Mouse (Mus musculus) heart, embryonic 14.5 days (tissue): Measurements from ENCODE around the gene Abcb9. TPM values are rescaled to one million over a fixed set of nuclear protein-coding genes. Genes with fewer than 3 reads are reported as not detected.

ENCODE experiments used
- ATAC-seq: fragments of 200-750 bp; cut with Nextera tagmentation; 2 replicates; pipeline ENCODE4 v1.8.0; 2017; ENCODE audit warnings: low read depth, moderate TSS enrichment; ENCODE audit not compliant: insufficient number of reproducible peaks, insufficient read depth, low FRiP score
- H3K27ac ChIP-seq, 2 experiments: fragments of 200-500 bp in 1 of 2; fragments of 300-500 bp in 1 of 2; sonication (generic) in 1 of 2; replicated peaks in 1 of 2; 2 replicates each; pipeline ENCODE4 v1.5.1; 2012 to 2014; ENCODE audit warnings: low read depth in 2 of 2, low read length in 2 of 2, control low read depth in 1 of 2, mild to moderate bottlenecking in 1 of 2, mixed read lengths in 1 of 2; ENCODE audit not compliant: control insufficient read depth in 1 of 2, insufficient read depth in 1 of 2
- H3K27me3 ChIP-seq: fragments of 300-500 bp; sonication (generic); 2 replicates; pipeline ENCODE4 v1.6.1; 2014; ENCODE audit warnings: mild to moderate bottlenecking, low read length, control low read depth; ENCODE audit not compliant: control insufficient read depth, insufficient read depth
- H3K36me3 ChIP-seq: fragments of 300-500 bp; sonication (generic); 2 replicates; pipeline ENCODE4 v1.6.1; 2014; ENCODE audit warnings: mild to moderate bottlenecking, control low read depth, low read length, mixed read lengths; ENCODE audit not compliant: control insufficient read depth, insufficient read depth
- H3K4me1 ChIP-seq, 2 experiments: fragments of 200-500 bp in 1 of 2; fragments of 300-500 bp in 1 of 2; sonication (generic) in 1 of 2; 2 replicates each; pipeline ENCODE4 v1.6.1; 2012 to 2014; ENCODE audit warnings: low read length in 2 of 2, control low read depth in 1 of 2, mixed read lengths in 1 of 2; ENCODE audit not compliant: control insufficient read depth in 2 of 2, insufficient read depth in 2 of 2
- H3K4me2 ChIP-seq: fragments of 300-500 bp; sonication (generic); 2 replicates; pipeline ENCODE4 v1.6.1; 2014; ENCODE audit warnings: mild to moderate bottlenecking, low read length
- H3K4me3 ChIP-seq, 2 experiments: fragments of 200-500 bp in 1 of 2; fragments of 300-500 bp in 1 of 2; sonication (generic) in 1 of 2; 2 replicates each; pipeline ENCODE4 v1.5.1; 2012 to 2014; ENCODE audit warnings: low read length in 2 of 2, mild to moderate bottlenecking in 2 of 2, control low read depth in 1 of 2, low read depth in 1 of 2, moderate library complexity in 1 of 2; ENCODE audit not compliant: control insufficient read depth in 1 of 2, insufficient read depth in 1 of 2
- H3K9ac ChIP-seq: fragments of 300-500 bp; sonication (generic); 2 replicates; pipeline ENCODE4 v1.6.1; 2014; ENCODE audit warnings: mild to moderate bottlenecking, low read length
- H3K9me3 ChIP-seq: fragments of 300-500 bp; sonication (generic); 2 replicates; pipeline ENCODE4 v1.6.1; 2016; ENCODE audit warnings: low read length, control low read depth; ENCODE audit not compliant: control insufficient read depth
- WGBS: fragments of 180-500 bp; shearing (Covaris S2); extraction: QIAGEN DNeasy Blood & Tissue Kit; methylation state at CpG from one replicate; pipeline ENCODE4 v1.1.7; 2014; 5-methylcytosine and 5-hydroxymethylcytosine counted together
- polyA plus RNA-seq: library from polyadenylated mRNA; unstranded; fragments of >200 nt; fragmentation: Nextera tagmentation; extraction: Ambion mirVana; gene quantifications from 2 replicates; pipeline ENCODE4 v1.2.1, GENCODE M21; 2014

Gene Abcb9
- polyA plus RNA-seq, 1 experiment from 2014 or later = 0.97 TPM

DNA sequence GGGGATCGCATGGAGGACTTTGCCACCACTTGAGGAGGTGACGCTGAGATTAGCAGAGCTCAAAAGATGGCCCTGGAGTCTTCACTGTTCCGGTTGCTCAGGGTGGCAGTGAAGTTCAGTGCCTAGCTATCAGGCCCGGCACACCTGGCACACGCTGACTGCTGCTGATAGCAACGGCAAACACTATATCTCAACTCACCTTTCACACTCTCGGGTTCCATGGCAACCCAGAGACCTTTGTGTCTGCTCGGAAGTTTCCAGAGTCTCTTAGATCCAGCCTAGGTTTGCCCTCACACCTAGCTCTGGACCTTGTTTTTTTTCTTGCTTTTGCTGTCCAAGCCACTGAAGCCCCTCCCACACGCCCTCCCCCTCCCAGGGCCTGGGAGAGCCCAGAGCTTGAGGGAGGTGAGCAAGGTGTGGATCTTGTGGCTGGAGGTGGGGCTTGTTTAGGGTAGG is 3.6 kb downstream of the Abcb9 start:
- WGBS = 47% methylated on average over 9 of the region's 9 CpGs
- H3K27me3 ChIP-seq = peaks cover 8% of the 10 kb centered on the region; the same call in 1 of the 2 replicates

DNA sequence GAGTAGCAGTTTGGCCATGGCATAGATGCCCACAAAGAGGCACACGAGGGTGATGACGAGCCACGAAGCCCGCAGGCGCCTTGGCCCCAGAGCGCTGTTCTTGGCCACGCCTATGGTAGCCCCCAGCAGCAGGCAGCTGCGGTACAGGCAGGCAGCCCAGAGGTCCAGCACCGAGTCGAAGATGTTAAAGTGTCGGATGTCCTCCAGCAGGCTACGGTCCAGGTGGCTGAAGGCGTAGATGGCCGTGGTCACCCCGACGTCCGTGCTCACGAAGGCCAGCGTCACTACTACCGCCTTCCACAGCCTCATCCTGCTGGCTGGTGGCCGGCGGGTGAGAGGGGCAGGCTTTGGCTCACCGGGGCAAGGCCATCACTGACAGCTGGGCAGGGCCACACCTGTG is 5.7 kb downstream of the Abcb9 start:
- 80% methylated on average over 23 of the region's 23 CpGs for WGBS
- ATAC-seq = no peak

More for the DNA sequence above, 3.6 kb downstream of the Abcb9 start:
- H3K4me2 ChIP-seq = no peak overlapping the region
- no peaks in the 10 kb centered on the region for H3K9me3 ChIP-seq
- no peaks in the 10 kb centered on the region for H3K36me3 ChIP-seq
- no peak overlapping the region for H3K4me3 ChIP-seq
- peaks cover 2 to 10% of the 10 kb centered on the region in 2 experiments; a peak in 1 of 4 replicates for H3K4me1 ChIP-seq
- ATAC-seq = no peak
- H3K27ac ChIP-seq = no peak overlapping the region
- no peak overlapping the region for H3K9ac ChIP-seq

GRCm38 (mm10) chr5:124086876-124087275 is 8.7 kb downstream of the Abcb9 start:
- H3K4me1 ChIP-seq = no peaks in the 10 kb centered on the region
- whole genome bisulfite sequencing = 77% methylated on average over 4 of the region's 4 CpGs
- H3K27me3 ChIP-seq = 0 out of 2 replicates have a peak, but pooled peaks cover 4% of the 10 kb centered on the region
- H3K9me3 ChIP-seq = no peaks in the 10 kb centered on the region
- no peak overlapping the region for H3K4me3 ChIP-seq
- H3K27ac ChIP-seq = no peak overlapping the region
- H3K9ac ChIP-seq = no peak overlapping the region
- no peak overlapping the region for H3K4me2 ChIP-seq
- H3K36me3 ChIP-seq = no peaks in the 10 kb centered on the region
- no peak for ATAC-seq

More for the DNA sequence above, 5.7 kb downstream of the Abcb9 start:
- no peak overlapping the region for H3K27ac ChIP-seq
- peaks cover 0 to 3% of the 10 kb centered on the region in 2 experiments; a peak in 1 of 4 replicates for H3K4me1 ChIP-seq
- no peak overlapping the region for H3K4me2 ChIP-seq
- H3K27me3 ChIP-seq = peaks cover 4% of the 10 kb centered on the region; the same call in 1 of the 2 replicates
- H3K36me3 ChIP-seq = no peaks in the 10 kb centered on the region
- H3K9ac ChIP-seq = no peak overlapping the region
- no peak overlapping the region for H3K4me3 ChIP-seq
- no peaks in the 10 kb centered on the region for H3K9me3 ChIP-seq

DNA sequence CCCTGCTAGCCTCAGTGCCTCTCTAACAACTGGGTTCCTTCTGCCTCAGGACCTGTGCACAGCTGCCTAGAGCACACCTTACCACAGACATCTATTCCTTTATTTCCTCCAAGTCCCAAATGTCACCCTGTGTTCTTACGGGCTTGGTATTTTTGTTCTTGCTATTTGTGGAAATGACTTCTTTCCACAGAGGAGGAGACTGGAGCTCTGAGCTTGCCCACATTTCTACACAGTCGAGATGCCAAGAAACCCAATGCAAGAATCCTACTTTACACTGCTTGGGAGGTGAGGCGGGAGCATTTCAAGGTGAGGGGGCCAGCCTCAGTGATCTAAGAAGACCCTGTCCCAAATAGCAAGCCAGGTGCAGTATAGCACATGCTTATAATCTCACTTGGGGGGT is 10.1 kb downstream of the Abcb9 start:
- Histone ChIP-seq H3K4me3 (no peak overlapping the region), H3K36me3 (no peaks in the 10 kb centered on the region), H3K27me3 (0 out of 2 replicates have a peak, but pooled peaks cover 4% of the 10 kb centered on the region), H3K9me3 (no peaks in the 10 kb centered on the region), H3K9ac (no peak overlapping the region), H3K4me2 (no peak overlapping the region), H3K27ac (no peak overlapping the region), H3K4me1 (peaks cover 0 to 1% of the 10 kb centered on the region in 2 experiments; a peak in 1 of 4 replicates)
- ATAC-seq = no peak
- WGBS = 60% methylated on average over 3 of the region's 3 CpGs

DNA sequence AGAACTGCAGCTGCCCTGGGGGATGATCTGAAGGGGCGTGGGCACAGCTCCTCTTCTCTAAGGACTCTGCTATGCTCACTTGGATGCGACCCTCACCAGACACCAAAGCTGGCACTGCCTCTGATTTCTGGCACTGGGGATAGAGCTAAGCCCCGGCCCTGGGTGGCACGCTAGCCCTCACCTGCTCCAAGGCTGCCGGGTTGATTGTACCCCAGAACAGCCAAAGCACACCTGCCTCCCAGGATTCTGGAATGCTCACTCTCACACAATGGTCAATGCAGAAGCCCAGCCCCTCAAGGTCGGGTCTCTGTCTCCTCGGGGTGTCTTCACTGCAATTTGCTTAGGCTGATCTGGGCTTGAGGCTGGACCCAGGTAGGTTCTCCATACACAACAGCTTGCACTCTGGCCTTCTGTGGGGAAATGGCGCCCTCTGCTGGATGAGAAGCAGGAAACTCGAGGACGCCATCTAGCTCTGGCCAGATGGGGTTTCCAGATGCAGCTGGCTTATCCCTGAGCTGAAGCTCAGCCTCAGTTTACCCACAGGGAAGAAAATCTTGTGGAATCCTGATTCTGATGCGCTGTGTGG is 10.9 kb downstream of the Abcb9 start:
- Histone ChIP-seq H3K4me3 (no peak overlapping the region), H3K36me3 (no peaks in the 10 kb centered on the region), H3K27me3 (0 out of 2 replicates have a peak, but pooled peaks cover 4% of the 10 kb centered on the region), H3K9ac (no peak overlapping the region), H3K27ac (no peak overlapping the region), H3K4me1 (peaks cover 0 to 4% of the 10 kb centered on the region in 2 experiments; a peak in 1 of 4 replicates), H3K9me3 (no peaks in the 10 kb centered on the region), H3K4me2 (no peak overlapping the region)
- ATAC-seq = no peak
- 37% methylated on average over 11 of the region's 11 CpGs for WGBS

GRCm38 (mm10) chr5:124083850-124084587 is 11.6 kb downstream of the Abcb9 start:
- no peak overlapping the region for H3K4me2 ChIP-seq
- no peak overlapping the region for H3K27ac ChIP-seq
- H3K27me3 ChIP-seq = 0 out of 2 replicates have a peak, but pooled peaks cover 4% of the 10 kb centered on the region
- H3K9me3 ChIP-seq = no peaks in the 10 kb centered on the region
- 87% methylated on average over 14 of the region's 14 CpGs for WGBS
- H3K4me1 ChIP-seq = peaks cover 0 to 5% of the 10 kb centered on the region in 2 experiments; a peak in 2 of 4 replicates
- no peak overlapping the region for H3K4me3 ChIP-seq
- H3K36me3 ChIP-seq = no peaks in the 10 kb centered on the region
- H3K9ac ChIP-seq = no peak overlapping the region
- ATAC-seq = no peak

- Histone ChIP-seq H3K4me3 (no peak overlapping the region), H3K9ac (no peak overlapping the region), H3K27ac (no peak overlapping the region), H3K9me3 (no peaks in the 10 kb centered on the region), H3K4me2 (no peak overlapping the region), H3K4me1 (peaks cover 0 to 8% of the 10 kb centered on the region in 2 experiments; a peak in 2 of 4 replicates), H3K27me3 (0 out of 2 replicates have a peak, but pooled peaks cover 4% of the 10 kb centered on the region), H3K36me3 (no peaks in the 10 kb centered on the region)
- no peak for ATAC-seq
- WGBS = 87% methylated on average over 17 of the region's 17 CpGs
These were observed 12.5 kb downstream of the Abcb9 start for GRCm38 (mm10) chr5:124082941-124083688.
